Mouse (Mus musculus) bone marrow macrophage, adult 2 months (primary cell): ENCODE measurements around the gene Shc2.

Source experiments
- CTCF ChIP-seq: IDR thresholded peaks from 2 replicates; pipeline ENCODE4 v1.5.1; 2012; ENCODE audit warnings: low read depth, mild to moderate bottlenecking, low read length, moderate library complexity
- POLR2A ChIP-seq: IDR thresholded peaks from 2 replicates; pipeline ENCODE4 v1.6.1; 2012; ENCODE audit warnings: mild to moderate bottlenecking, low read depth, low read length, borderline replicate concordance

DNA sequence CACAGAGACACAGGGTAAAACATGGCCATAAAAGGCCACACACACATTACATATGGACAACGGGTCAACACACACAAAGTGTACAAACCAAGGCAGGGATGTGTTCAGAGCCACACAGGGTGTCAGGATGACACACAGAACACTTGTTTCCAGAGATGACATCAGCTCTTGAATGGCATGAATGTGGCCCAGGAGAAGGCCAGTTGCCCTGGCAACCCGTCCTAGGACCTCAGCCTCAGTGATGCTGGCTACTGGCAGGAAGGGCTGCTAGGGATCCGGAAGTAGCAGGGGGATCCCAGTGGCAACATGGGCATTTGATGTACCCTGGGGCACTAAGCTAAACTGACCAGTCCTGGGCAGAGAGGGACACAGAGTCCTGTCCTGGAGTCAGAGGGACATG lies 28.4 kb downstream of the Shc2 start:
- TF ChIP-seq POLR2A (no peak), CTCF (no peak)
